Mouse (Mus musculus) gastrocnemius, postnatal 14 days (tissue): ENCODE data around the gene Dnah5. TPM values are rescaled to one million over a fixed set of nuclear protein-coding genes. Genes with fewer than 3 reads are reported as not detected.
"Not testable (repeated sequence)": the region's sequence is repeated elsewhere in the genome, so short reads cannot be mapped to it uniquely, and the experiment has no call there.

Source experiments
- DNase-seq: peaks from one replicate; pipeline ENCODE4 v3.0.0; 2021; ENCODE audit warnings: mixed read lengths
- intact Hi-C: fragments of 180-260 bp; cut with DNase I; formaldehyde crosslinking; loops from one replicate; pipeline ENCODE4 v1.15.1; 2025; ENCODE audit warnings: low total_unique reads
- total RNA-seq, 2 experiments: library from RNA; stranded (reverse); gene quantifications; 2 replicates each; pipeline ENCODE4 v1.2.3; 2021

The Dnah5 gene
- total RNA-seq, 2 experiments from 2014 or later: 0.02 TPM; not detected in 1

DNA sequence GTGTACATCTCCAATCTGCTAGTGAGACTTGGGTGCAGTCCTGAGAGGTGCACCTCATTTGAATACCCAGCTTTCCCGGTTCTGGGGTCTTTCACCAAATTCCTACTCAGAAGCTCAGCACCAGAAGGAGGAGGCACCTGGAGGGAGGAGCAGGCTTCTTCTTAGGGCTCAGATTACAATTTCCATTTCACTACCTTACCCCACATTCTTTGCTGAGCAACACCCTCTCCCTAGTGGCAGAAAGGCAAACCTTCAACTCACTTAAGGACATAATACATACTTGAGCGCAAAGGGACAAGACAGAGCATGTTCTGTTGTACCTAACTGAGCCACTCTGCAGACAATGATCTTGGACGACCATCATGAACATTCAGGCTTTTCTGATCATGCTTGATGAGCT lies 23.8 kb downstream of the Dnah5 start:
- no peak for DNase-seq
- intact Hi-C loops: no loop called here

- intact Hi-C loops: no loop called here
- DNase-seq: no peak
Measured at GRCm38 (mm10) chr15:28260250-28260649, 56.7 kb downstream of the Dnah5 start.

DNA sequence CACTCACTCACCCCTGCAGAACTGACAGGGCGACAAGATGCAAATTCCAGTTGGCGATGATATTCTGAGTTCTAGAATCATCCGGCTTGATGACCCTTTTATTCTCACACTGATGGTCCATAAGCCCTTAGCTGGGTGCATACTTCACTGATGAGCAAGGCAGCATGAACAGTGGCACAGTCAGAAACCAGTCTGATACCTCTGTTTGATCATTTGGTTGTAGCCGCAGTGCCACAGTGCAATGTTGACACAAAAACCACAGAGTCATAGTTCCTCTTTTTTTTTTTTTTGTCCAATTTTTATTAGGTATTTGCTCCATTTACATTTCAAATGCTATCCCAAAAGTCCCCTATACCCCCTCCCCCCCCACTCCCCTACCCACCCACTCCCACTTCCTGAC lies 95.9 kb downstream of the Dnah5 start:
- no peak for DNase-seq
- intact Hi-C loops: no loop called here

DNA sequence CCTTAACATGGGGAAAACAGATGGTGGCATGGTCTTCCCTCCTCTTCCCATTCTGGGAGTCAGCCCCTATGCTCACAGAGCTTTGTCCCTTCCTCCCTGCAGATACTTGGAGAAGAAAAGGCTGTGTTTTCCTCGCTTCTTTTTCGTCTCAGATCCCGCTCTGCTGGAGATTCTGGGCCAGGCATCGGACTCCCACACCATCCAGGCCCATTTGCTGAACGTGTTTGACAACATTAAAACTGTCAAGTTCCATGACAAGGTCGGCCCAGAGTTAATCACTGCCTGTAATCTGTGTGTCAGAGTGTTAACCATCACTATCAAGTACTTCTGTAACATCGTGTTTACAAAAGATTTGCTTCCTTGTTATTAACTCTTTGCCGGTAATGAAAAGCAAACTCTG lies 103.6 kb downstream of the Dnah5 start:
- DNase-seq: no peak
- intact Hi-C loops: no loop called here

DNA sequence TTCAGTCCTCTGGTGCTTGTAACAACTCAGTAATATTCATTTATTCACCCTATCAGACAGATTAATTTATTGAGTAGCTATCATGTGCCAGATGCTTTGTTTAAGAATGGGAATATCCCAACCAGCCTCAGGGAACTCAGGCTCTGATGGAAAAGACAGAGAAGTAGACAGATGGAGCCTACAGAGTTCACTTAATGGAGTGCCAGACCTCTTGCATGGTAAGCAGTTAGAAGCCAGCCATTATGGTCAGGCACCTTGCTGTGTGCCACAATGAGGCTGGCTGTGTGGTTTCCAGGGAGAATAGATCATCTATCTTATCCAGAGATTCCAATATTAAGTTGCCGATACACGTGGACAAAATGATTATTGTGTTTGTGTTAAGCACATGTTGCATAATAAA lies 104.3 kb downstream of the Dnah5 start:
- no peak for DNase-seq
- intact Hi-C loops: no loop called here

DNA sequence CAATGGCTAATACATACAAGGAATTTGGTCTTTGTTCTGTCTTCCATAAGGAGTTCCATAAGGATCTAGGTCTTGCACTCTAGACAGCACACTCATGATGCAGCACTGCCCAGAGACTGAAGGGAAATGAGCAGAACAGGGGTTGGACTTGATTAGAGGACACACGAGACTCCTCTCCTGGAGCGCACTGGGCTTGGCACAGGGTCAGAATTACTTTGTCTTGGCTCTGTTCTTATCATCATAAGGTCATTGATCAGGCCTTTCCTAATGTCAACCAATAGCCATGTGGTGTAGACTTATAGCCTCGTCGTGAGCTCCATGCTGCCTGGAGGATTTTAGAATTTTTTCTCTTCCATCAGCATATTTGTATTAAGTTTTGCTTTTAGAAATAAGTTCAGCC lies 107.0 kb downstream of the Dnah5 start:
- intact Hi-C loops: no loop called here
- no peak for DNase-seq

DNA sequence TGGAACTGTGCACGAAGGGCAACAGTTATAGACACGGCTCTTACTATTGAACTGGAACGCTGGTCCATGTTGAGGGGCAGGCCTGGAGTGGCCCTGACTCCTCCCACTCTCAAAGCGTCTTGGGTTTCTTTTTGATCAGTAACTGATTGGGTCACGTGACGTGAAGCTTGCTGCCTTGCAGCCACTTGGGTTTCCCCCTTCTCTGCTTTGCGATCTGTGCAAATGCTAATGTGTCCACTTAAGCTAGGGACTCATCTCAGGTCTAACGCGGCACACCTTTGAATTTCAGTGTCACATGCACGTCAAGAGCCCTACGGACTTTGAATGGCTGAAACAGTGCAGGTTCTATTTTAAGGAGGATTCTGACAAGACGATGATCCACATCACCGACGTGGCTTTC lies 109.9 kb downstream of the Dnah5 start:
- intact Hi-C loops: no loop called here
- no peak for DNase-seq

DNA sequence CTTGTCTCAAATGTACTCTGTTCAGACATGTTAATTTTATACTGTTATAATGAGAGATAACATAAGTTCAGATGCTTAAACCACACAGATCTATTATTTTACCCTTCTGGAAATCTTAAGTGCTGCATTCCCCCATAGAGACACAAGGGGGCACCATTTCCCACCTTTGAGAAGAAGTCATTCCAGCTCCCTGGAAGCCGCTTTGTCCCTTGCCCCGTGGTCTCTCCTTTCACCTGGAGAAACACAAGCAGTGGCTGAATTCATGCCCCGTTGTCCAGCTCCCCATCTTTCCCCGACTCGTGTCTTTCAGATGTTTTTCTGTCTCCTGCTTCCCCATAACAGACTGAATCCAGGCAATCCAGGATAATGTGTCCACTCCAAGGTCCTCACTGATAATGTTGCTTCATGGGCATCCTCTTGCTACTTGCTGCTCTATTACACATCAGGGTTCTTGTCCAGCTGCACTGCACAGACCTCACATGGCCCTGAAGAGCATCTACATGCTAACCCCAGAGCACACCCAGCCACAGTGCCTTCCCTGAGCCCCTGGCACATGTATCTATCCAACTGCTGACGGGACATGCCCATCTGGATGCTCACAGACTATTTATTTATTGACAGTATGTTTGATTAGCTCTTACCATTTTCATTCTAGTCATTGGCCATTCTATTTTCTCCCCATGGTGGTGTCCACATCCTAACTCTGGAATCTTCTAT lies 112.4 kb downstream of the Dnah5 start:
- DNase-seq: no peak
- intact Hi-C loops: no loop called here

DNA sequence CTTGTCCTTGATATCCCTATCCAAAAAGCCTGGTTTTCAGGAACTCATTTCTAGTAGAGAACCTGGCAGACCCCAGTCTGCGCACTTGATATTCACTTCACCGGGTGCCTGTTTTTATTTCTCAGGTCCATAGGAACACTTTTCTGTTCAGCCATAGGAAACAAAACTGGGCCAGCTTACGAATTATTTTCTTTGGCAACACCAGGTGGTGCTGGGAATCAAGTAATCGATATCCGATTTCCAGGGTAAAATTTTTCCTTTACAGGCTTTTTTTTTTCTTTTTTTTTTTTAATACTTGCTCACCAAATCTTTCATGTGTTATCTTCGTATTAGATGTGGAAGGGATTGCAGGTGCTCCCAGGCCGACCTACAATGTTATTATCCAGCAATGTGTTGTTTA lies 119.0 kb downstream of the Dnah5 start:
- no peak for DNase-seq
- intact Hi-C loops: no loop called here

DNA sequence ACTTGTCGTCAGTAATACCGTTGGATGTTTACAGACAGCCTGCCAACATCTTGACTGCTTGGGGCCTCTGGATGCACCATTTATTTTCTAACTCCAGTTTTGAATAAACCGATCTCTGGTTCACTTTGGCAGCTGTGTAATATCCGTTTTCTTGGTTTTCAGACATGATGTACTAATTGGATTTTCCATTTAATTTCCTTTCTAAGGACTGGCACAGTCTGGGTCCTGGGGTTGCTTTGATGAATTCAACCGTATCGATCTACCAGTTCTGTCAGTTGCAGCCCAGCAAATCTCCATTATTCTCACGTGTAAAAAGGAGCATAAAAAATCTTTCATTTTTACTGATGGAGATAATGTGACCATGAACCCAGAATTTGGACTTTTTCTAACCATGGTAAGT lies 123.4 kb downstream of the Dnah5 start:
- no peak for DNase-seq
- intact Hi-C loops: no loop called here

DNA sequence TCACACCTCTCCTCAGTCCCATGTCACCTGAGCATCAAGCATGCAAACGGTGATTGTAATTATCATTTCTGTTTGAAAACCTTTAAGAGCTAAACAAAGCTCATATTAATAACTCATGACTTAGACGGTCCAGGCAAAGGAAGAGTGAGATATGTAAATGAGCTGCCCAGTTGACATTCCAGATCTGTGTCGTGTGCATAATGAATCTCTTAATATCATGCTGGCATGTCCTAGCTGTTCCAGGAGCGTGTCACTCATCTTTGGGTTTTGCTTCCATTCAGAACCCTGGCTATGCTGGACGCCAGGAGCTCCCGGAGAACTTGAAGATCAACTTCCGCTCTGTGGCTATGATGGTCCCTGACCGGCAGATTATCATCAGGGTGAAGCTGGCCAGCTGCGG lies 123.9 kb downstream of the Dnah5 start:
- intact Hi-C loops: no loop called here
- no peak for DNase-seq

DNA sequence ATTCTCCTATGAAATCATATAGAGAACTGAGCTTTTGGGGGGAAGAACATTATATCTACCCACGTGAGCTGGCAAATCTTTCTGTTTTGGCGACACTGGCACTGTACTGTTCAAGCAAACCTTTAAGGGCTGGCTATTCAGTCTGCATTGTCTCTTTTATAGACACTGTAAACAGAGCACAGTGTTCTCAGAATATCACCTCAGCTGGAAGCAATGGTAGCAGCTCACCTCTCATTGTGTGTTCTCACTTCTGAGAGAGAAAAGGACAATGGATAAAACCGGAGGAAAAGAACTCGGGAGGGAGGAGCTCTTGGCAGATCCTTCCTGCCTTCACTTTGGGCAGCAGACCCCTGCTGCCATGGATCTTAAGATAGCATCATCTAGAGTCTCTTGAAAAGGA lies 137.6 kb downstream of the Dnah5 start:
- no peak for DNase-seq
- intact Hi-C loops: no loop called here

DNA sequence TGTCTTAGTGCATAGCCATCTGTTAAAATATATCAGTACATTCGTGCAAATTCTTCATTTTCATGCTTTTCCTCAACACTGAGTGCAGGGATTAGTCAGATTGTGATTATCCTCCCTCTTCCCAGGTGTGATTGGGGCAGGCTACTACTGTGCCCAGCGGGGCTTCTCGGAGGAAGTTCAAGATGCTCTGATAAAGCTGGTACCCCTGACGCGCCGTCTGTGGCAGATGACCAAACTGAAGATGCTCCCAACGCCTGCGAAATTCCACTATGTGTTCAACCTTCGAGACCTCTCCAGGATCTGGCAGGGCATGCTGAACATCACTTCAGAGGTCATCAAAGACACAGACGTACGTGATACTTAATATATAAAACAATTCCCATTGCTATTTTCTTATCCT lies 164.0 kb downstream of the Dnah5 start:
- intact Hi-C loops: no loop called here
- DNase-seq: no peak

- intact Hi-C loops: no loop called here
Measured at GRCm38 (mm10) chr15:28370431-28370830, 166.9 kb downstream of the Dnah5 start.

GRCm38 (mm10) chr15:28371506-28371905 lies 168.0 kb downstream of the Dnah5 start:
- DNase-seq: no peak
- intact Hi-C loops: no loop called here

More at GRCm38 (mm10) chr15:28370431-28370830, 166.9 kb downstream of the Dnah5 start:
- DNase-seq: no peak

GRCm38 (mm10) chr15:28374394-28374793 lies 170.8 kb downstream of the Dnah5 start:
- DNase-seq: no peak
- intact Hi-C loops: no loop called here

DNA sequence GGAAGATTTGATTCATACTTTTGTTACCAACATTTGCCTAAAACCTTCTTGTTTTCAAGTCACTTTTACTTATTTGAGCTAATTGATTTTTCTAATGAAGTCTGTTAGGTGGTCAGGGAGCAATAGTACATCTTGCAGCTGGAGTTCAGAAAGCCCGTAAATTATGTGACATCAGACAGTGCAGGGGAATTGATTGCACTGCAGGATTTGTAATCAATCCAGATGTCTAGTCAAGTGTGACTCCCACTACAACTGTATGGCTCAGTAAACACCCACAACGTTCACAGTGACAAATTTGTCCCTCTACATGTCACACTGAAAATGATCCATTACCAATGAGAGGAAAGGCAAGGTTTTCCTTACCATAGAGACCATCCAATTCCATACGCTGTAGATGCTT lies 177.4 kb downstream of the Dnah5 start:
- intact Hi-C loops: no loop called here
- DNase-seq: no peak

DNA sequence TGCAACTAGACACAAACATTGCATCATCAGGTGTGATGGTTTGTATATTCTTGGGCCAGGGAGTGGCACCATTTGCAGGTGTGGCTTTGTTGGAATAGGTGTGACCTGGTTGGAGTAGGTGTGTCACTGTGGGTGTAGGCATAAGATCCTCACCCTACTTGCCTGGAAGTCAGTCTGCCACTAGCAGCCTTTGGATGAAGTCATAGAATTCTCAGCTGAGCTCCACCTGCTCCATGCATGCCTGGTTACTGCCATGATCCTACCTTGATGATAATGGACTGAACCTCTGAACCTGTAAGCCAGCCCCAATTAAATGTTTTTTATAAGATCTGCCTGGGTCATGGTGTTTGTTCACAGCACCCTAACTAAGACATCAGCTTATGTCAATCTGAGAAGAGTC lies 190.2 kb downstream of the Dnah5 start:
- DNase-seq, intact Hi-C loops: not testable (repeated sequence)

GRCm38 (mm10) chr15:28395481-28395880 lies 191.9 kb downstream of the Dnah5 start:
- intact Hi-C loops: no loop called here

DNA sequence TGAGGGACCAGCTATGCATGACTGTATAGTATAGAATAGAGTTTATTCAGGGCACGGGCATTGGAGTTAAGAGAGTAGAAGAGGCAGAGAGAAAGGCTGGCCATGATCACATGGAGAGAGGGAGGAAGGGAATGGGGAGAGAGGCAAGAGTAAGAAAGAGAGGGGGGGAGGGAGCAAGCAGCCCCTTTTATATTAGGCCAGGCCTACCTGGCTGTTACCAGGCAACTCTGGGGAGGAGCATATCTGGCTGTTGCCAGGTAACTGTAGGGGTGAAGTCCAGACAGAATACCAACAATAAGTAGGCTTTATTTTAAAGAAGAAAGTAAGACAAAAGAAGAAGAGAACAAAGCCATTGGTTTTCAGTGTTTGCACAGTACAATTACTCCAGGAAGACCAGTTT lies 194.9 kb downstream of the Dnah5 start:
- intact Hi-C loops: no loop called here
- DNase-seq: no peak

More at GRCm38 (mm10) chr15:28395481-28395880, 191.9 kb downstream of the Dnah5 start:
- DNase-seq: no peak

DNA sequence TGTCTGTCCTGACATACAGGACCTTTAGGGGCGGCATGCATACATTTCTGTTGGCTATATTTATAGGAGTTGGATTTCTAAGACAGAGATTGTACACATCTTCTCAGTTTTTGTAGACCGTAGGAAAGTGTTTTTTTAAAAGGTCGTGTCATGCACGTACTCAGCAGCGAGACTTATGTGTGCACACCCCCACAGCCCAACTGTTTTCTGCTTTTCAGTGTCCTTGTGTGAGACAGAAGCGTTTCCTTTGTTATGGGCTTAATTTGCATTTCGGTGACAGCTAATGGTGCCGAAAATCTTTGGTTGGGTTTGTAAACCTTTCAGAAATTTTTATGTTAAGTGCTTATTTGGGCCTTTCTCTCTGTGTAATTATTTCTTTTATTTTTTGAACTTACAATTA lies 195.7 kb downstream of the Dnah5 start:
- DNase-seq: no peak
- intact Hi-C loops: no loop called here

- no peak for DNase-seq
- intact Hi-C loops: no loop called here
Measured at GRCm38 (mm10) chr15:28404630-28405029, 201.1 kb downstream of the Dnah5 start.
